Mouse (Mus musculus): Measurements from ENCODE around the gene Arhgef7.

DNA sequence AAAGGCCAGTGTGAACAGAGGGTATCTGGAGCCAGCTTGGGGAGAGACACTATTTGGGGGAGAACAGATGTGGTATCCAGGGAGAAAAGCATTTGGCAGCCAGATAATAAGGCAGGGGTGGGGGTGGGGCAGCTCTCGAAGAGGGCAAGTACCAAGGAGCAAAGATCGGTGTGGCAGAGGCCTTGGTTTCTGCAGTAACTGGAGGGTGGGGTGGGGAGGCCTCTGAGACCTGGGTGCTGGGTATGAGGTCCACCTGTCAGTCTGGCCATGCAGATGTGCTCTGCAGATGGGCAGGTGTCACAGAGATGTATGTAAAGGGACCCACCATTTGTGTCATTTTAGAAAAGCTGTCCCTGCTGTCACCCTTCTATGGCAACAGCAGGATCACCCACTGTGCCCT is 18.7 kb upstream of the Arhgef7 start:
- TF ChIP-seq GATA1 (IDR thresholded peaks at IDR 0.05; ENCODE audit: borderline replicate concordance, low read length), result no peak
- no peak for TF ChIP-seq FLI1 (IDR thresholded peaks at IDR 0.05; ENCODE audit: low read length)
